Mouse (Mus musculus): ENCODE data around the gene H3f3a. TPM values are rescaled to one million over a fixed set of nuclear protein-coding genes. Genes with fewer than 3 reads are reported as not detected.

Gene H3f3a
- polyA plus RNA-seq, 1 experiment from 2014 or later, result 2,025 TPM

- peaks cover 18% of the 10 kb centered on the region for H3K4me1 ChIP-seq (replicated peaks; ENCODE audit: control insufficient read depth, insufficient read depth, low read length)
- no peak overlapping the region for H3K27ac ChIP-seq (ENCODE audit: low read depth)
- H3K27me3 ChIP-seq (replicated peaks; ENCODE audit: control insufficient read depth, insufficient read depth, low read length), result no peaks in the 10 kb centered on the region
- H3K4me2 ChIP-seq (ENCODE audit: low read length), result no peak overlapping the region
- H3K9me3 ChIP-seq (ENCODE audit: control insufficient read depth, low read length), result peaks cover 3% of the 10 kb centered on the region; the same call in 1 of the 2 replicates
- DNase-seq (ENCODE audit: low spot score) (no peak), ATAC-seq (replicated peaks; ENCODE audit: low FRiP score, low TSS enrichment, low read depth) (no peak)
- H3K9ac ChIP-seq (ENCODE audit: low read length), result no peak overlapping the region
- no peaks in the 10 kb centered on the region for H3K36me3 ChIP-seq (ENCODE audit: control insufficient read depth, insufficient read depth, low read length)
- WGBS, result 84% methylated on average over 10 of the region's 10 CpGs
- H3K4me3 ChIP-seq (ENCODE audit: low read depth, low read length), result no peak overlapping the region
Measured at GRCm38 (mm10) chr1:180775317-180775716, 38.4 kb downstream of the H3f3a start.

- no peak overlapping the region for H3K27ac ChIP-seq (ENCODE audit: low read depth)
- H3K4me3 ChIP-seq (ENCODE audit: low read depth, low read length), result no peak overlapping the region
- WGBS, result 61% methylated on average over 3 of the region's 3 CpGs
- H3K4me2 ChIP-seq (ENCODE audit: low read length), result no peak overlapping the region
- peaks cover 3% of the 10 kb centered on the region; the same call in 1 of the 2 replicates for H3K9me3 ChIP-seq (ENCODE audit: control insufficient read depth, low read length)
- H3K27me3 ChIP-seq (replicated peaks; ENCODE audit: control insufficient read depth, insufficient read depth, low read length), result no peaks in the 10 kb centered on the region
- no peak overlapping the region for H3K9ac ChIP-seq (ENCODE audit: low read length)
- DNase-seq (ENCODE audit: low spot score) (peak; percentile 68), ATAC-seq (replicated peaks; ENCODE audit: low FRiP score, low TSS enrichment, low read depth) (no peak)
- peaks cover 18% of the 10 kb centered on the region for H3K4me1 ChIP-seq (replicated peaks; ENCODE audit: control insufficient read depth, insufficient read depth, low read length)
- H3K36me3 ChIP-seq (ENCODE audit: control insufficient read depth, insufficient read depth, low read length), result no peaks in the 10 kb centered on the region
Measured at GRCm38 (mm10) chr1:180774664-180775063, 39.1 kb downstream of the H3f3a start.

- no peak for ATAC-seq (replicated peaks; ENCODE audit: low FRiP score, low TSS enrichment, low read depth)
- no peak overlapping the region for H3K4me2 ChIP-seq (ENCODE audit: low read length)
- no peak for DNase-seq (ENCODE audit: low spot score)
- H3K4me3 ChIP-seq (ENCODE audit: low read depth, low read length), result no peak overlapping the region
- H3K9ac ChIP-seq (ENCODE audit: low read length), result no peak overlapping the region
- no peak overlapping the region for H3K27ac ChIP-seq (ENCODE audit: low read depth)
- no peaks in the 10 kb centered on the region for H3K36me3 ChIP-seq (ENCODE audit: control insufficient read depth, insufficient read depth, low read length)
- 91% methylated on average over 3 of the region's 3 CpGs for WGBS
- H3K27me3 ChIP-seq (replicated peaks; ENCODE audit: control insufficient read depth, insufficient read depth, low read length), result no peaks in the 10 kb centered on the region
- peaks cover 3% of the 10 kb centered on the region; the same call in 1 of the 2 replicates for H3K9me3 ChIP-seq (ENCODE audit: control insufficient read depth, low read length)
- peaks cover 30% of the 10 kb centered on the region for H3K4me1 ChIP-seq (replicated peaks; ENCODE audit: control insufficient read depth, insufficient read depth, low read length)
Measured at GRCm38 (mm10) chr1:180772291-180772690, 41.5 kb downstream of the H3f3a start.

GRCm38 (mm10) chr1:180771722-180772121 lies 42.0 kb downstream of the H3f3a start:
- Histone ChIP-seq H3K4me2 (ENCODE audit: low read length) (no peak overlapping the region), H3K9ac (ENCODE audit: low read length) (no peak overlapping the region), H3K9me3 (ENCODE audit: control insufficient read depth, low read length) (peaks cover 3% of the 10 kb centered on the region; the same call in 1 of the 2 replicates), H3K27me3 (replicated peaks; ENCODE audit: control insufficient read depth, insufficient read depth, low read length) (no peaks in the 10 kb centered on the region), H3K4me3 (ENCODE audit: low read depth, low read length) (no peak overlapping the region), H3K27ac (ENCODE audit: low read depth) (no peak overlapping the region), H3K4me1 (replicated peaks; ENCODE audit: control insufficient read depth, insufficient read depth, low read length) (peaks cover 27% of the 10 kb centered on the region), H3K36me3 (ENCODE audit: control insufficient read depth, insufficient read depth, low read length) (no peaks in the 10 kb centered on the region)
- 62% methylated on average over 4 of the region's 4 CpGs for WGBS
- ATAC-seq (replicated peaks; ENCODE audit: low FRiP score, low TSS enrichment, low read depth), result no peak
- no peak for DNase-seq (ENCODE audit: low spot score)

- Histone ChIP-seq H3K4me2 (ENCODE audit: low read length) (no peak overlapping the region), H3K36me3 (ENCODE audit: control insufficient read depth, insufficient read depth, low read length) (no peaks in the 10 kb centered on the region), H3K9ac (ENCODE audit: low read length) (no peak overlapping the region), H3K27me3 (replicated peaks; ENCODE audit: control insufficient read depth, insufficient read depth, low read length) (no peaks in the 10 kb centered on the region), H3K27ac (ENCODE audit: low read depth) (no peak overlapping the region), H3K9me3 (ENCODE audit: control insufficient read depth, low read length) (peaks cover 3% of the 10 kb centered on the region; the same call in 1 of the 2 replicates), H3K4me1 (replicated peaks; ENCODE audit: control insufficient read depth, insufficient read depth, low read length) (peaks cover 25% of the 10 kb centered on the region), H3K4me3 (ENCODE audit: low read depth, low read length) (no peak overlapping the region)
- no peak for ATAC-seq (replicated peaks; ENCODE audit: low FRiP score, low TSS enrichment, low read depth)
- DNase-seq (ENCODE audit: low spot score), result no peak
- 72% methylated on average over 5 of the region's 5 CpGs for WGBS
Measured at GRCm38 (mm10) chr1:180771306-180771705, 42.4 kb downstream of the H3f3a start.

- peak; percentile 88 for ATAC-seq (replicated peaks; ENCODE audit: low FRiP score, low TSS enrichment, low read depth)
- H3K9me3 ChIP-seq (ENCODE audit: control insufficient read depth, low read length), result no peaks in the 10 kb centered on the region
- peak overlapping the region; percentile 67 for H3K27ac ChIP-seq (ENCODE audit: low read depth)
- no peaks in the 10 kb centered on the region for H3K27me3 ChIP-seq (replicated peaks; ENCODE audit: control insufficient read depth, insufficient read depth, low read length)
- peak; percentile 90 for DNase-seq (ENCODE audit: low spot score)
- no peaks in the 10 kb centered on the region for H3K36me3 ChIP-seq (ENCODE audit: control insufficient read depth, insufficient read depth, low read length)
- peak overlapping the region; percentile 91 for H3K4me2 ChIP-seq (ENCODE audit: low read length)
- H3K4me3 ChIP-seq (ENCODE audit: low read depth, low read length), result peak overlapping the region; percentile 51
- H3K4me1 ChIP-seq (replicated peaks; ENCODE audit: control insufficient read depth, insufficient read depth, low read length), result peaks cover 14% of the 10 kb centered on the region
- H3K9ac ChIP-seq (ENCODE audit: low read length), result peak overlapping the region; percentile 79
- WGBS, result 3% methylated on average over 37 of the region's 37 CpGs
Measured at GRCm38 (mm10) chr1:180768334-180769168, 45.2 kb downstream of the H3f3a start.

- Histone ChIP-seq H3K4me3 (ENCODE audit: low read depth, low read length) (peak overlapping the region; percentile 51), H3K9me3 (ENCODE audit: control insufficient read depth, low read length) (no peaks in the 10 kb centered on the region), H3K27ac (ENCODE audit: low read depth) (peak overlapping the region; percentile 67; the same call in 1 of the 2 replicates), H3K4me2 (ENCODE audit: low read length) (peak overlapping the region; percentile 91), H3K27me3 (replicated peaks; ENCODE audit: control insufficient read depth, insufficient read depth, low read length) (no peaks in the 10 kb centered on the region), H3K4me1 (replicated peaks; ENCODE audit: control insufficient read depth, insufficient read depth, low read length) (peaks cover 14% of the 10 kb centered on the region), H3K36me3 (ENCODE audit: control insufficient read depth, insufficient read depth, low read length) (no peaks in the 10 kb centered on the region), H3K9ac (ENCODE audit: low read length) (peak overlapping the region; percentile 79)
- WGBS, result 15% methylated on average over 10 of the region's 10 CpGs
- ATAC-seq (replicated peaks; ENCODE audit: low FRiP score, low TSS enrichment, low read depth) (peak; percentile 42), DNase-seq (ENCODE audit: low spot score) (no peak)
Measured at GRCm38 (mm10) chr1:180767541-180768333, 46.0 kb downstream of the H3f3a start.

DNA sequence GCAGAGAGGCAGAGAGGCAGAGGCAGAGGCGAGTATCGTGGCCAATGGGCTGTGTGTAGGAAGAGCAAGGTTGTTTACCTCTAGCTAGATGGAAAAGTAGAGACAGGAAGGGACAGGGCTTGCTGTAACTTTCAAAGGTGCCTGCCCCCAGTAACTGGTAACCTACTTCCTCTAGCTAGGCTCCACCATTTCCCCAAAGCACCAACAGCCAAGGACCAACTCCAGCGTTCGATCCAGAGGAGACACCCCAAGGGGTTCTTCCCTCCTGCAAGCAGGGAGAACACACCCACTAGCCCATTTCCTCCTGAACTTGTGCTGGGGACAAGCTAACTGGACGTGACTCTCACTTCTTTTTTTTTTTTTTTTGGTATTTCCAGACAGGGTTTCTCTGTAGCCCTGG lies 47.2 kb downstream of the H3f3a start:
- Histone ChIP-seq H3K9ac (ENCODE audit: low read length) (no peak overlapping the region), H3K27me3 (replicated peaks; ENCODE audit: control insufficient read depth, insufficient read depth, low read length) (no peaks in the 10 kb centered on the region), H3K4me2 (ENCODE audit: low read length) (no peak overlapping the region), H3K4me3 (ENCODE audit: low read depth, low read length) (no peak overlapping the region), H3K4me1 (replicated peaks; ENCODE audit: control insufficient read depth, insufficient read depth, low read length) (peaks cover 14% of the 10 kb centered on the region), H3K36me3 (ENCODE audit: control insufficient read depth, insufficient read depth, low read length) (no peaks in the 10 kb centered on the region), H3K27ac (ENCODE audit: low read depth) (no peak overlapping the region), H3K9me3 (ENCODE audit: control insufficient read depth, low read length) (no peaks in the 10 kb centered on the region)
- no peak for ATAC-seq (replicated peaks; ENCODE audit: low FRiP score, low TSS enrichment, low read depth)
- no peak for DNase-seq (ENCODE audit: low spot score)
- WGBS, result 61% methylated on average over 5 of the region's 5 CpGs
